Mouse (Mus musculus) naive thymus-derived CD4-positive, alpha-beta T cell, adult 5 months (primary cell): ENCODE data around the gene Npdc1. TPM values are rescaled to one million over a fixed set of nuclear protein-coding genes. Genes with fewer than 3 reads are reported as not detected.

Source experiments
- polyA plus RNA-seq: library from polyadenylated mRNA; unstranded; fragments of 100-300 nt; shearing (Covaris generic); gene quantifications from one replicate; pipeline ENCODE4 v1.2.1, GENCODE M21; 2017

Npdc1 gene
- polyA plus RNA-seq = 0.47 TPM

GRCm38 (mm10) chr2:25399051-25399450, at the start of gene Npdc1:
TSS of gene Npdc1 (plus strand) at chr2:25399351.

GRCm38 (mm10) chr2:25356208-25357079, 42.7 kb upstream of the Npdc1 start, which contains the start of gene Dpp7:
TSS of gene Dpp7 (minus strand) at chr2:25356359.

GRCm38 (mm10) chr2:25365091-25365761, 33.9 kb upstream of the Npdc1 start, which contains the start of gene Uap1l1:
TSS of gene Uap1l1 (minus strand) at chr2:25365682.

DNA sequence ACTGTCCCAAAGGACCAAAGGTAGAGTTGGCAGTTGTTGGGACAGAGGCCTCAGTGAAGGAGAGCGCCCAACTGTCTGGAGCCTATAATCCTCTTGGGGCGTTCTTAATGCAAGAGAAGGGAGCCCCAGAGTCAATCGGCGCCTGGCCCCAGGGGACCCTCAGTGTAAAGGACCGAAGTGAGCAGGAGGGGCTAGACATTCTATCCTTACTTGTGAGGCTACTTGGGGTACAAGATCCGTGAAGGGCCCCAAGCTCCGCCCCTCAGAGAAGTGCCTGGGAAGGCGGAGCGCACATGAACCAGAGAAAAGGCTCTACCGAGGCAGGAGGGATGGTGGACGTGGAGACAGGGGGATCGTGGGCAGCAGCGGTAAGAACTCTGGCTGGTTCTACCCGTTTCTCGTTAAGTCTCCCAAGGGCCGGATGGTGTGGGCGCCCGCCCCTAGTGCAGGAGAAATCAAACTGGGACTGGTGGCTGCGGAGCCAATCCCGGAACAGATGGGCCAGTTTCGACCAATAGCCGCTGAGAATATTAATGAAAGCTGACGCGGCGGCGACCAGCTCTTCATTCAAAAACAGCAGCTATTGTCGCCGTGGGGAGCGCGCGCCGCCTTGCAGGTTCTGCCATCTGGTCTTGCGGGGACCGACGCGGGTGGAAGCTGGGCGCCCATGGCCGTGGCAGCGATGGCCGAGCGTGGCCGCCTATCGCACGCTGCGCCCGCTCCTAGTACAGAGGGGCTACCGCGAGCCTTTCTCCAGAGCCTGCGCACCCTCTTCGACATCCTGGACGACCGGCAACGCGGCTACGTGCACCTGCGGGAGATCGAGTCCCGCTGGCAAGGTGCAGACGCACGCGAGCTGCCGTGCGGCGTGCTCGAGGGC, 27.1 kb upstream of the Npdc1 start, which contains the start of gene Sapcd2:
TSS of gene Sapcd2 (plus strand) at position 558 of the 880 bp plus-strand sequence.

GRCm38 (mm10) chr2:25395721-25396596, 3.2 kb upstream of the Npdc1 start, which contains the start of gene Entpd2:
TSS of gene Entpd2 (plus strand) at chr2:25395874.

GRCm38 (mm10) chr2:25422587-25423410, 23.6 kb downstream of the Npdc1 start, which contains the start of gene Fut7:
TSS of gene Fut7 (plus strand) at chr2:25423267.

DNA sequence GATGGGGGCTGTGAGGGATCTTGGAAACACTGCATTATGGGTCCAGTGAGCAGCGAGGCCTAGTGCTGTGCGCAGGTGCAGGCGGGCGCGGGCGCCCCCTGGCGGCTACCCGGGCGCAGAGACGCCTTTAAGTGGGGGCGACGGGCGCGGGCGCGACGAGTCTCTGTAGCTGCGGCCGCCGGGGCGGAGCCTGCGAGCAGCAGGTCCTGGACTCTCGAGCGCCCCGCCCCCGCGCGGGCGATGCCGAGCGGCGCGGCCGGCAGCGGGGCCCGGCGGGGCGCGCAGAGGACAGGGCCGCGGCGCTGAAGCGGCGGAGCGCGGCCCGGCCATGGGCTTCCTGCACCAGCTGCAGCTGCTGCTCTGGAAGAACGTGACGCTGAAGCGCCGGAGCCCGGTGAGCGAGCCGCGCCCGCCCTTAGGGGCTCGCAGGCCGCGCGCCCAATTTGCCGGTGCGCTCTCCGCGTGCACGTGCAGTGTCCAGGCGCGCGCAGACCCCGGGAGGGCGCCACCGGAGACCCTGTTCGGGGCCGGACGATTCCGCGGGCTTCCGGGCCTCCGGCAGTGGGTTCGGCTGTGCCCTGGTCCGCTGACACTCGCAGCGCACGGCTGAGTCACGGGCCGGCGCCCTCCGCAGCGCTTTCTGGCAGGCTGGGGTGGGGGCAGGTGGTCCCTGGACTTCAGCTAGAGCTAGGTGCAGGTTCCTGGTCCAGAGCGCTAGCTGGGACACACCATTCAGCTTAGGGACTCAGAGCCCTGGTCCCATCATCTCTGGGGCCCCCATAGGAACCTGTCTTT, 29.5 kb downstream of the Npdc1 start, which contains the start of gene Abca2:
TSS of gene Abca2 (plus strand) at position 262 of the 795 bp plus-strand sequence.

DNA sequence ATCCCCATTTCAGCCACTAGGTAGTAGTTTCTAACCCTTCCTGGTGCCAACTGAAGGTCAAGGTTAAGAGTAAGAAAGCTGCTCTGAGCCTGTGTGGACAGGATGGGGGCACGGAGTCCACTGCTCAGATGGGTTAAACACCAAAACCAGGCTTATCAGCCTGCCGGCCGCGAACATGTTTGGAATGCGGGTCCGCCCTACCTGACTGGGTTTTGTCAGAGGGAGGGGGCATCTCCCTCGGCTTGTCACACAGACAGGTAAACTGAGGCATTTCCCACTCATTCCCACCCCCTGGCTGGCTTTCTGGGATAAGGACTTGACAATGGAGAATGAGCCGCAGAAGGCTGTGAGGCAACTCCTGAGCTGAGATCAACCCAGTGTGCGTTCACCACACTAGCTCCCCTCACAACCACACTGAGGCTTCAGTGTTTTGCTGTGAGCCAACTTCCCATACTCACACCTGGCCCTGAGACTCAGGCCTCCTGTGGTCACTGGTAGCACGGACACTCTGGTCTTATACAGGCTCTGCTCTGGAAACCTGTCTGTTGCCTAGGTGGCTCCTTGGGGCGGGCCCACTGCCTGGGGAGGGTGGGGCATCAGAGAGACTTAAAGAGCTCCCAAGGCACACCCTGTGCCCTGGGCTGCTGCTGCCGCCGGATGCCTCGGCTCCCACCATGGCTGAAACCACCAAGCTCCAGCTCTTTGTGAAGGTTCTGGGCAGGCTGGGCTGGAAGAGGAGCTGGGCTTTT, 57.2 kb downstream of the Npdc1 start, which contains the start of gene Clic3:
TSS of gene Clic3 (plus strand) at position 634 of the 749 bp plus-strand sequence.

Other genes starting within 250 kb of the Npdc1 start
- gene Nrarp, start 218.6 kb upstream of the Npdc1 start, polyA plus RNA-seq = 3.0 TPM
- gene Tor4a, start 202.5 kb upstream of the Npdc1 start, polyA plus RNA-seq = 20.7 TPM
- 97.1 TPM for gene Nelfb, start 187.9 kb upstream of the Npdc1 start, polyA plus RNA-seq
- not detected for gene Stpg3, start 184.7 kb upstream of the Npdc1 start, polyA plus RNA-seq
- not detected for gene Fam166a, start 180.6 kb upstream of the Npdc1 start, polyA plus RNA-seq
- gene Tubb4b, start 174.6 kb upstream of the Npdc1 start, polyA plus RNA-seq = 99.9 TPM
- gene Slc34a3, start 165.0 kb upstream of the Npdc1 start, polyA plus RNA-seq = not detected
- not detected for gene Rnf224, start 162.6 kb upstream of the Npdc1 start, polyA plus RNA-seq
- 0.37 TPM for gene Rnf208, start 157.1 kb upstream of the Npdc1 start, polyA plus RNA-seq
- not detected for gene Cysrt1, start 156.9 kb upstream of the Npdc1 start, polyA plus RNA-seq
- 9.7 TPM for gene AL732309.1, start 152.5 kb upstream of the Npdc1 start, polyA plus RNA-seq
- 26.6 TPM for gene Tmem203, start 143.9 kb upstream of the Npdc1 start, polyA plus RNA-seq
- 24.1 TPM for gene Tprn, start 136.7 kb upstream of the Npdc1 start, polyA plus RNA-seq
- gene Ssna1, start 126.9 kb upstream of the Npdc1 start, polyA plus RNA-seq = 81.2 TPM
- 101 TPM for gene Anapc2, start 126.9 kb upstream of the Npdc1 start, polyA plus RNA-seq
- gene Tmem210, start 111.2 kb upstream of the Npdc1 start, polyA plus RNA-seq = not detected
- gene Lrrc26, start 109.4 kb upstream of the Npdc1 start, polyA plus RNA-seq = not detected
- not detected for gene Grin1, start 80.2 kb upstream of the Npdc1 start, polyA plus RNA-seq
- gene Man1b1, start 67.0 kb upstream of the Npdc1 start, polyA plus RNA-seq = 26.7 TPM
- gene Dpp7, start 43.0 kb upstream of the Npdc1 start, polyA plus RNA-seq = 6.7 TPM
- 14.2 TPM for gene Uap1l1, start 33.7 kb upstream of the Npdc1 start, polyA plus RNA-seq
- gene Sapcd2, start 27.0 kb upstream of the Npdc1 start, polyA plus RNA-seq = not detected
- not detected for gene Entpd2, start 3.5 kb upstream of the Npdc1 start, polyA plus RNA-seq
- gene Fut7, start 23.9 kb downstream of the Npdc1 start, polyA plus RNA-seq = not detected
- gene Abca2, start 29.4 kb downstream of the Npdc1 start, polyA plus RNA-seq = 44.9 TPM
- gene Clic3, start 57.5 kb downstream of the Npdc1 start, polyA plus RNA-seq = 5.1 TPM
- gene Paxx, start 61.7 kb downstream of the Npdc1 start, polyA plus RNA-seq = 74.5 TPM
- not detected for gene Ptgds, start 70.7 kb downstream of the Npdc1 start, polyA plus RNA-seq
- gene Lcn12, start 94.6 kb downstream of the Npdc1 start, polyA plus RNA-seq = not detected
- 82.7 TPM for gene Fbxw5, start 101.4 kb downstream of the Npdc1 start, polyA plus RNA-seq
- 5.6 TPM for gene C8g, start 102.4 kb downstream of the Npdc1 start, polyA plus RNA-seq
- gene Traf2, start 147.6 kb downstream of the Npdc1 start, polyA plus RNA-seq = 61.5 TPM
- 170 TPM for gene Edf1, start 158.5 kb downstream of the Npdc1 start, polyA plus RNA-seq
- gene Mamdc4, start 175.5 kb downstream of the Npdc1 start, polyA plus RNA-seq = 1.4 TPM
- 55.4 TPM for gene Phpt1, start 175.9 kb downstream of the Npdc1 start, polyA plus RNA-seq
- 0.17 TPM for gene Ajm1, start 182.4 kb downstream of the Npdc1 start, polyA plus RNA-seq
- 59.7 TPM for gene Rabl6, start 209.2 kb downstream of the Npdc1 start, polyA plus RNA-seq
- not detected for gene Ccdc183, start 218.3 kb downstream of the Npdc1 start, polyA plus RNA-seq
- gene Tmem141, start 222.7 kb downstream of the Npdc1 start, polyA plus RNA-seq = 2.2 TPM
- not detected for gene Fcna, start 228.7 kb downstream of the Npdc1 start, polyA plus RNA-seq